Mouse (Mus musculus) olfactory bulb, adult 2 months (tissue): ENCODE results near the gene Espn.

Experiments used
- CTCF ChIP-seq: fragments of 200-500 bp; IDR thresholded peaks from 2 replicates; pipeline ENCODE4 v1.5.1; 2012; ENCODE audit warnings: low read depth, mild to moderate bottlenecking, low read length, moderate library complexity; ENCODE audit not compliant: insufficient read depth
- POLR2A ChIP-seq: fragments of 200-500 bp; IDR thresholded peaks from 2 replicates; pipeline ENCODE4 v1.6.1; 2012; ENCODE audit warnings: mild to moderate bottlenecking, low read depth, low read length, moderate library complexity; ENCODE audit not compliant: insufficient read depth

DNA sequence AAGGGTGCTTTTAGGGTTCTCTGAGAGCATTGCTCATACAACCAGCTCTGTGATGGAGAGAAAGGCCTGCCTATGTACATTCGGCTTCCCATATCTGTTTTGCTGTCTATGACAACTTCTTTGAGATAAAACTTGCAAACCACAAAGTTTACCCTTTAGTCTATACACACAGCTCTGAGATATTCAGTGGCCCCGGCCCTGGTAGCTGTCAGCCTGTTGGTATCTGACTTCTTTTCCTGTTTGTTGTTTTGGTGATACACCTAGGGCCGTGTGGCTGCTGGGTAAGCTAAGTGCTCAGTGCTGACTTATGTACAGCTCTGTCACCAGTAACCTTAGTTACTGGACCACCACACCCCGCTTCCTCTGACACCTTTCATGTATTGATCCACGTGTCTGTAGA is 45.4 kb upstream of the Espn start:
- no peak for TF ChIP-seq CTCF
- no peak for TF ChIP-seq POLR2A
